Mouse (Mus musculus) CH12.LX (cell line): ENCODE results near the gene Akap12. TPM values are rescaled to one million over a fixed set of nuclear protein-coding genes. Genes with fewer than 3 reads are reported as not detected.

ENCODE experiments used
- DNase-seq: peaks from one replicate; pipeline ENCODE4 v3.0.0-alpha.2; 2013; ENCODE audit errors: extremely low read depth
- H3K27ac ChIP-seq: 2 replicates; pipeline ENCODE4 v1.5.1; 2012; ENCODE audit warnings: low read depth, mild to moderate bottlenecking, control low read depth, moderate library complexity; ENCODE audit not compliant: insufficient read depth
- H3K27me3 ChIP-seq: replicated peaks from 2 replicates; pipeline ENCODE3; 2012; ENCODE audit warnings: inconsistent platforms
- H3K36me3 ChIP-seq, 2 experiments: replicated peaks in 1 of 2; 2 replicates each; pipeline versions ENCODE3 to v1.6.1; 2012; ENCODE audit warnings: inconsistent platforms in 1 of 2, low read length in 1 of 2, mild to moderate bottlenecking in 1 of 2, mixed read lengths in 1 of 2, moderate library complexity in 1 of 2; ENCODE audit not compliant: control insufficient read depth in 1 of 2, insufficient read depth in 1 of 2
- H3K4me1 ChIP-seq, 2 experiments: 2 replicates each; pipeline ENCODE4 v1.6.1; 2012; ENCODE audit warnings: inconsistent platforms in 1 of 2, moderate library complexity in 1 of 2; ENCODE audit not compliant: insufficient read depth in 2 of 2, control insufficient read depth in 1 of 2
- H3K4me2 ChIP-seq: 2 replicates; pipeline ENCODE4 v1.6.1; 2012; ENCODE audit warnings: low read depth, mild to moderate bottlenecking, control low read depth; ENCODE audit not compliant: poor library complexity, insufficient read depth, severe bottlenecking
- H3K4me3 ChIP-seq, 3 experiments: fragments of 150-350 bp in 1 of 3; sonication (generic) in 1 of 3; replicated peaks in 1 of 3; 2 replicates each; pipeline versions ENCODE3 to v1.5.1; 2011 to 2012; ENCODE audit warnings: low read depth in 2 of 3, low read length in 2 of 3, mild to moderate bottlenecking in 2 of 3, moderate library complexity in 2 of 3, control low read depth in 1 of 3, improper control_type of control experiment in 1 of 3, inconsistent platforms in 1 of 3, mixed read lengths in 1 of 3; ENCODE audit not compliant: poor library complexity in 1 of 3
- H3K79me2 ChIP-seq: replicated peaks from 2 replicates; pipeline ENCODE4 v1.6.1; 2012; ENCODE audit warnings: mild to moderate bottlenecking, moderate library complexity; ENCODE audit not compliant: control insufficient read depth, poor library complexity, insufficient read depth, severe bottlenecking; ENCODE audit errors: extremely low read depth
- H3K9ac ChIP-seq: 2 replicates; pipeline ENCODE4 v1.6.1; 2012; ENCODE audit warnings: low read depth, mild to moderate bottlenecking, control low read depth, moderate library complexity; ENCODE audit not compliant: insufficient read depth
- H3K9me3 ChIP-seq: replicated peaks from 2 replicates; pipeline ENCODE3; 2012; ENCODE audit warnings: low read length, inconsistent platforms, mixed read lengths
- BHLHE40 ChIP-seq: IDR thresholded peaks from 2 replicates; pipeline ENCODE4 v1.6.1; 2011; ENCODE audit warnings: mild to moderate bottlenecking, low read depth, low read length, improper control_type of control experiment
- JUN ChIP-seq: IDR thresholded peaks from 2 replicates; pipeline ENCODE4 v1.6.1; 2011; ENCODE audit warnings: low read depth, mild to moderate bottlenecking, low read length, improper control_type of control experiment, moderate library complexity; ENCODE audit not compliant: insufficient read depth
- JUND ChIP-seq: conservative IDR thresholded peaks from 2 replicates; pipeline ENCODE4 v1.6.1; 2011; ENCODE audit warnings: low read depth, low read length, improper control_type of control experiment
- MAX ChIP-seq: IDR thresholded peaks from 2 replicates; pipeline ENCODE4 v1.6.1; 2011; ENCODE audit warnings: low read length, improper control_type of control experiment
- RAD21 ChIP-seq: IDR thresholded peaks from 2 replicates; pipeline ENCODE4 v1.6.1; 2011; ENCODE audit warnings: low read depth, mild to moderate bottlenecking, low read length, improper control_type of control experiment, moderate library complexity
- SIN3A ChIP-seq: IDR thresholded peaks from 2 replicates; pipeline ENCODE4 v1.6.1; 2012; ENCODE audit warnings: low read length, improper control_type of control experiment, inconsistent platforms
- TBP ChIP-seq: conservative IDR thresholded peaks from 2 replicates; pipeline ENCODE4 v1.6.1; 2011; ENCODE audit warnings: low read depth, low read length, improper control_type of control experiment
- TCF12 ChIP-seq: IDR thresholded peaks from 2 replicates; pipeline ENCODE4 v1.6.1; 2014; ENCODE audit warnings: low read depth, mild to moderate bottlenecking, inconsistent platforms, low read length, improper control_type of control experiment
- UBTF ChIP-seq: IDR thresholded peaks from 2 replicates; pipeline ENCODE4 v1.6.1; 2012; ENCODE audit warnings: low read depth, mild to moderate bottlenecking, inconsistent platforms, low read length, improper control_type of control experiment, moderate library complexity
- ZNF384 ChIP-seq: IDR thresholded peaks from 2 replicates; pipeline ENCODE4 v1.6.1; 2012; ENCODE audit warnings: low read depth, low read length, improper control_type of control experiment, inconsistent platforms
- dilution Hi-C: fragments of 300-500 bp; cut with MboI; formaldehyde crosslinking; loops from 2 replicates; pipeline ENCODE4 v1.14.3; 2020; ENCODE audit warnings: low sequenced_read_pairs; ENCODE audit not compliant: extremely low pct_unique_long_range_greater_than_20kb, extremely low pct_ligation_motif_present
- in situ Hi-C: fragments of 300-500 bp; cut with MboI; formaldehyde crosslinking; loops from 3 replicates; pipeline ENCODE4 v1.14.3; 2019; ENCODE audit warnings: low sequenced_read_pairs, low pct_ligation_motif_present, low pct_unique_long_range_greater_than_20kb, mixed read lengths
- polyA plus RNA-seq: library from polyadenylated mRNA; unstranded; fragments of >175 nt; gene quantifications from 2 replicates; pipeline ENCODE4 v1.2.1, GENCODE M21; 2012; ENCODE audit warnings: low read depth; ENCODE audit not compliant: insufficient read length
- total RNA-seq, 2 experiments: library from RNA; depleted of rRNA; stranded (reverse); fragments of 300-350 nt in 1 of 2; fragments of >200 nt in 1 of 2; gene quantifications; 2 replicates each; pipeline ENCODE4 v1.2.3; 2012 to 2014

Gene Akap12
- 2.7 and 3.1 TPM in 2 replicates for total RNA-seq (2012; rRNA removed)
- 0.51 and 0.61 TPM in 2 replicates for total RNA-seq (2014; rRNA removed)
- 1.7 and 2.1 TPM in 2 replicates for polyA plus RNA-seq

DNA sequence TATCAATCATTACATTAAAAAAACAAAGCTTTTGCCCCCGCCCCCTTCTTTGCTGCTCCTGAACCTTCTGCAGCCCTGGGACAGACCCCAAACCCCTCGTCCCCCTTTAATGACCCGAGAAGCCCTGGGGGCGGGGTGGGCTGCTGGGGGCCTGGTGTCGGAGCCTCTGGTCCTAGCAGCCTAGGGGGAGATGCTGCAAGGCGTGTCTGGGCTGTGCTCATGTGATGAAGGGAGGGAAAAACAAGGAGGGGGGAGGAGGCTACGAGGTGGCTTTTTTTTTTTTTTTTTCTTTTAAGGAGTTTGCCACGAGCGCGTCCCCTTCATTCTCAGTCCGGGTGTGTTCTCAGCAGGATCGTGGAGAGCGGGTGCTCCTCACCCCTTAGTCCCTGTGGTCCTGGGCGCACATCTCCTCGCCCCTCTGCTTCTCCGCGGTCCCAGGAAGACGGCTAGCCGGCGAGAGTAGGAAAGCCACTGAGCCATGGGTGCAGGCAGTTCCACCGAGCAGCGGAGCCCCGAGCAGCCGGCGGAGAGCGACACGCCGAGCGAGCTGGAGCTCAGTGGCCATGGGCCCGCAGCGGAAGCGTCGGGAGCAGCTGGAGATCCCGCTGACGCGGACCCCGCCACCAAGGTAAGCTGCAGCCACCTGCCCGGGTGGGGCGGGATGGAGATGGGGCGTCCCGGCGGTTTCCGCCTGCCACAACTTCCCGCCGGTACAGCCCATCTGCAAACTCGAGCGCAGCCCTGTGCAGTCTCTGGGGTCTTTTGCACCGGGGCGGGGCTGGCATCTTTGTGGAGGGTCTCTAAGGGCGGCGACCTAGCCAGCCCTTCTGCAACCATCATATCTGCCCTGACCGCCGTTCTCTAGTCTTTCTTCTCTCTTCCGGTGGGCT is at the start of gene Akap12:
Akap12 (plus strand) TSS at position 340 of the 890 bp plus-strand sequence.
- Histone ChIP-seq H3K9ac (peak within 1 kb of the TSS; percentile 14), H3K79me2 (no peaks in the 10 kb centered on the region), H3K36me3 (no peaks in the 10 kb centered on the region), H3K27me3 (peaks cover 2% of the 10 kb centered on the region), H3K9me3 (no peaks in the 10 kb centered on the region), H3K4me2 (peak within 1 kb of the TSS; percentile 54), H3K27ac (no peak within 1 kb of the TSS), H3K4me1 (peaks cover 2 to 27% of the 10 kb centered on the region in 2 experiments; a peak in 3 of 4 replicates)
- dilution Hi-C loops, result no loop called here
- in situ Hi-C loops, result no loop called here
- TF ChIP-seq RAD21 (no peak), BHLHE40 (0 out of 2 replicates have a peak, but pooled peaks have one; percentile 27), UBTF (0 out of 2 replicates have a peak, but pooled peaks have one; percentile 43), ZNF384 (peak; percentile 83), JUN (no peak), TCF12 (peak; percentile 19; the same call in 1 of the 2 replicates), TBP (no peak)
- TF ChIP-seq, all 38 proteins: peak for 4
- DNase-seq, result no peak
- peak within 1 kb of the TSS; percentile 49 to 68 (median 54) for H3K4me3 ChIP-seq

DNA sequence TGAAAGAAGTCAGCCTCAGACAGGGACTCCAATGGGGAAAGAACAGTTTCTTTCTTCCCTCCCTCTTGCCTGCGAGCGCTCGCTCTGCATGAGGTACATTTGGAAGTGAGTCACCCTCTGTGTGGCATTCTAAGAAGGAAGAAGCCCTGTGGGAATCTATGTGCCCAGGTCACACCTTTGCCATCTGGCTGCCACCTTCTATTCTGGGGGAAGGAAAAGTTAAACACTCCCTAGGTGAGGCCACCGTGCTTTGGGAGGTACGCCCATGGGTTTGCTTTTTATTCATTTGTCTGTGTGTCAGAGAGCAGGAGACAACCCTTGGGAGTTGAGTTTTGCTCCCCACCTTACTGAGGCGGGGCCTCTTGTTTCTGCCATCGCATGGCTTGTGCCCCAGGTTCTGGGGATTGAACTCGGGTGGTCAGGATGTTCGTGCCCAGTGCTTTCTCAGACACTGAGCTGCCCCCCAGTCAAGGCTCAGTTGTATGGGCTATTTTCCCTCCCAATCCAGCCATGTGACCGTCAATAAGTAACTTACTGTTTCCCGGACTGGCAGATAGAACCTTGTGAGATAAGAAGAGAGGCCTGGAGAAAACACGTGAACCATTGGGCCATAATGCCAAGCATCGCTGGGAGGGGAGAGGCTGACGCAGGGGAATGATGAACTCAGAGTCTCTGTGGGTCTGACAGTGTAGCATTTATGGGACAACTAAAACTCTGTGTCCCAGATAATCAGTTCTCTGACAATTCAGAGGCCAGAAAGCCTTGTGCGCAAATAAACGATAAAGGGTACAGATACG is 35.4 kb upstream of the Akap12 start:
- no peak for DNase-seq
- H3K9me3 ChIP-seq, result no peaks in the 10 kb centered on the region
- no peaks in the 10 kb centered on the region for H3K36me3 ChIP-seq
- no peak overlapping the region for H3K9ac ChIP-seq
- no peak overlapping the region for H3K4me2 ChIP-seq
- no peak overlapping the region for H3K4me3 ChIP-seq
- TF ChIP-seq MAX (no peak), SIN3A (no peak), JUND (no peak)
- dilution Hi-C loops (no loop called here), in situ Hi-C loops (no loop called here)
- no peak overlapping the region for H3K27ac ChIP-seq
- H3K4me1 ChIP-seq, result peaks cover 5 to 11% of the 10 kb centered on the region in 2 experiments; a peak in 3 of 4 replicates
- no peaks in the 10 kb centered on the region for H3K79me2 ChIP-seq
- H3K27me3 ChIP-seq, result no peaks in the 10 kb centered on the region
